Mouse (Mus musculus): ENCODE measurements around the gene Gramd4. TPM values are rescaled to one million over a fixed set of nuclear protein-coding genes. Genes with fewer than 3 reads are reported as not detected.
"Not testable (repeated sequence)": the region's sequence is repeated elsewhere in the genome, so short reads cannot be mapped to it uniquely, and the experiment has no call there.

Gramd4 gene
- polyA plus RNA-seq, 1 experiment = 18.9 TPM

DNA sequence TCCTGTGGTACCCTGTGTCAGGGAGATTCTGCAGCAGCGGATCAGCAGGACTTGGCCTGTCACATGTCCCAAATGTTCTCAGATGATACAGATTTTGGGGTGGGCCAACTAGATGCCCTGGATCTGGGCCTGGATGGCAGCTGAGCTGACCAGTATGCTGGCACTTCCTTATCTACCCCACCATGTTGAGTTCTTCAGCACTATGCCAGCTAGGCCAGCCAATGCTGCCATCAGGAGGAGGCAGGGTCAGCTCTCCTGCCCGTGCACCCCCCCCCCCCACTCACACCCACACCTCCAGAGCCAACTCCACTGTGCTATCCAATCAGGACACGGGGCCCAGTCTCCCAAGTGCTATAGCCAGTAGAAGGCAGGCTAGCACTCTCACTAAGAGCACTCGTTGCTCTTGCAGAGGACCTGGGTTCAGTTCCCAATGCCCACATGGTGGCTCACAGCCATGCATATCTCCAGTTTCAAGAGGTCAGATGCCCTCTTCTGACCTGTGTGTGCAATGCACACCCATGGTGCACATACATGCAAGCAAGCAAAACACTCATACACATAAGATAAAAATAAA lies 7.2 kb upstream of the Gramd4 start:
- no peak overlapping the region for H3K4me3 ChIP-seq (ENCODE audit: insufficient read depth, low read depth, low read length)
- H3K27ac ChIP-seq (ENCODE audit: insufficient read depth, low read depth, low read length) = no peak overlapping the region
- H3K36me3 ChIP-seq (ENCODE audit: control insufficient read depth, insufficient read depth, low read length) = no peaks in the 10 kb centered on the region
- no peaks in the 10 kb centered on the region for H3K27me3 ChIP-seq (replicated peaks; ENCODE audit: control insufficient read depth, insufficient read depth, low read length)
- 89% methylated on average over 4 of the region's 4 CpGs for WGBS
- TF ChIP-seq POLR2A (IDR thresholded peaks at IDR 0.05; ENCODE audit: low read depth, low read length) = no peak
- TF ChIP-seq CTCF (conservative IDR thresholded peaks at IDR 0.05; ENCODE audit: insufficient read depth, insufficient read length, low read depth, low read length) = no peak
- no peak for DNase-seq
- no peaks in the 10 kb centered on the region for H3K4me1 ChIP-seq (ENCODE audit: control insufficient read depth, insufficient read depth, low read length)

DNA sequence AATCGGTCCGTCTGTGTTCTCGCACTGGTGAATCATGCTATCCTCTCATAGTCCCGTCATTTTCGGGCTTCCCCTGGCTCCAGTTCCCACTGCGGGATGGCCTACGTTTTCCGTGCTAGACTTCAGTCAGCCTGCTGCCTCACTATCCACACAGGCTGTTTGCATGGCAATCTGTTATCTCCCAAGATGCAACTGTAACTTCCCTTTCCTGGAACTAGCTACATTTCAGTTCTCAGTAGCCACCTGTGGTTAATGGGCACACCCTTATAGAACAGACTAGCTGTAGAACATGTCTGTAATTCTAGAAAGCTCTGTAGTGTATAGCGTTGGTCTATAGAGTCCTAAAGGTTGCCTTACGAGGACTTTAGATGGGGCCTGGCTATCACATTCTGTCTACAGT lies 6.3 kb upstream of the Gramd4 start:
- no peak for TF ChIP-seq CTCF (conservative IDR thresholded peaks at IDR 0.05; ENCODE audit: insufficient read depth, insufficient read length, low read depth, low read length)
- no peak for TF ChIP-seq POLR2A (IDR thresholded peaks at IDR 0.05; ENCODE audit: low read depth, low read length)
- 85% methylated on average over 10 of the region's 10 CpGs for WGBS
- no peak overlapping the region for H3K4me3 ChIP-seq (ENCODE audit: insufficient read depth, low read depth, low read length)
- H3K36me3 ChIP-seq (ENCODE audit: control insufficient read depth, insufficient read depth, low read length) = no peaks in the 10 kb centered on the region
- H3K4me1 ChIP-seq (ENCODE audit: control insufficient read depth, insufficient read depth, low read length) = no peaks in the 10 kb centered on the region
- H3K27me3 ChIP-seq (replicated peaks; ENCODE audit: control insufficient read depth, insufficient read depth, low read length) = no peaks in the 10 kb centered on the region
- H3K27ac ChIP-seq (ENCODE audit: insufficient read depth, low read depth, low read length) = no peak overlapping the region
- no peak for DNase-seq

GRCm38 (mm10) chr15:86051878-86052478 lies 5.5 kb upstream of the Gramd4 start:
- peak; percentile 51 for DNase-seq
- TF ChIP-seq POLR2A (IDR thresholded peaks at IDR 0.05; ENCODE audit: low read depth, low read length) = no peak
- no peak for TF ChIP-seq CTCF (conservative IDR thresholded peaks at IDR 0.05; ENCODE audit: insufficient read depth, insufficient read length, low read depth, low read length)
- Histone ChIP-seq H3K4me1 (ENCODE audit: control insufficient read depth, insufficient read depth, low read length) (no peaks in the 10 kb centered on the region), H3K4me3 (ENCODE audit: insufficient read depth, low read depth, low read length) (no peak overlapping the region), H3K36me3 (ENCODE audit: control insufficient read depth, insufficient read depth, low read length) (no peaks in the 10 kb centered on the region), H3K27me3 (replicated peaks; ENCODE audit: control insufficient read depth, insufficient read depth, low read length) (no peaks in the 10 kb centered on the region), H3K27ac (ENCODE audit: insufficient read depth, low read depth, low read length) (no peak overlapping the region)
- WGBS = 37% methylated on average over 6 of the region's 6 CpGs

DNA sequence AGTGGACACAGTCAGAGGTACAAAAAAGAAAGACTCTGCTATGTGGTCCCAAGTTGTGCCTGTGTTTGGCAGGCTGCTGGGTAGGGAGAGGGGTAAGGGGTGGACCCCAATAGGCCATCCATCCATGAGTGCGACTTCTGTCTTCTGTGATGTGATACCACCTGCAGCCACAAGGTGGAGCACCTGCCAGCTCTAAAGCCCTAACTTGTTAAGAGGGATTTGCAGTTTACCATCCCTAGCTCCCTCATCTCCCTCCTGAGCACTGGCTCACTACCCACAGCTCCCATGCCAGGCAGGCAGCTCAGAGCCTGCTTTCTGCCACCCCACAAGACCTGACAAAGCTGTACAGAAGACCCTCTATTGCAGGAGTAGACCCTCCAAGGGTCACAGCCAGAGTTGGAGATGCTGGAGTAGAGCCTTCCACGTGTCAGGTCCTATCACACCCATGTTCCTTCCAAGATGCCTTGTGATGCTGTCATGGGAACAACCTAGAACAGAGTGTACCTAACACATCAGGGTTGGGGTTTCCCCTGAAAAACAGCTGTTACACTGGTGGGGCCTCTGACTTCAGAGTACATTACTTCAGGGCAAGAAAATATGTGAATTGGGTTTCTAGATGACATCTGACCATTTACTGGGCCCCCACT lies 3.5 kb upstream of the Gramd4 start:
- DNase-seq = peak; percentile 81
- Histone ChIP-seq H3K4me3 (ENCODE audit: insufficient read depth, low read depth, low read length) (no peak overlapping the region), H3K27me3 (replicated peaks; ENCODE audit: control insufficient read depth, insufficient read depth, low read length) (no peaks in the 10 kb centered on the region), H3K27ac (ENCODE audit: insufficient read depth, low read depth, low read length) (no peak overlapping the region), H3K36me3 (ENCODE audit: control insufficient read depth, insufficient read depth, low read length) (no peaks in the 10 kb centered on the region), H3K4me1 (ENCODE audit: control insufficient read depth, insufficient read depth, low read length) (peaks cover 3% of the 10 kb centered on the region; the same call in 1 of the 2 replicates)
- TF ChIP-seq POLR2A (IDR thresholded peaks at IDR 0.05; ENCODE audit: low read depth, low read length) (no peak), CTCF (conservative IDR thresholded peaks at IDR 0.05; ENCODE audit: insufficient read depth, insufficient read length, low read depth, low read length) (peak; percentile 96)
- WGBS = 36% methylated on average over 2 of the region's 2 CpGs

DNA sequence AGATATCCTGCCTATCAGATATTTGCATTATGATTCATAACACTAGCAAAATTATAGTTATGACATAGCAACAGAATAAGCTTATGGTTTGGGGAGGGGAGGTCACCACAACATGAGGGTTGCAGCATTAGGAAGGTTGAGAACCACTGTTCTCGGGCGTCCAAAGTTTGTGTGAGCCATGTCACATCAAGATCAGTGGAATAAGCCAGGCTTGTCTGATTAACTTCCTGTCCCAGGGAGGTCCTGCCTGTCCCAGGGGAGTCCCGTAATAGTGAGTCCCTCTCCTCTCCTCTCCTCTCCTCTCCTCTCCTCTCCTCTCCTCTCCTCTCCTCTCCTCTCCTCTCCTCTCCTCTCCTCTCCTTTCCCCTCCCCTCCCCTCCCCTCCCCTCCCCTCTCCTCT lies 2.6 kb upstream of the Gramd4 start:
- DNase-seq; H3K36me3 ChIP-seq (ENCODE audit: control insufficient read depth, insufficient read depth, low read length); H3K27ac ChIP-seq (ENCODE audit: insufficient read depth, low read depth, low read length); H3K27me3 ChIP-seq (replicated peaks; ENCODE audit: control insufficient read depth, insufficient read depth, low read length); H3K4me3 ChIP-seq (ENCODE audit: insufficient read depth, low read depth, low read length); H3K4me1 ChIP-seq (ENCODE audit: control insufficient read depth, insufficient read depth, low read length): not testable (repeated sequence)
- WGBS = 67% methylated on average over 3 of the region's 3 CpGs

GRCm38 (mm10) chr15:86056221-86056760 lies 1.2 kb upstream of the Gramd4 start:
- TF ChIP-seq CTCF (conservative IDR thresholded peaks at IDR 0.05; ENCODE audit: insufficient read depth, insufficient read length, low read depth, low read length) = no peak
- no peak for TF ChIP-seq POLR2A (IDR thresholded peaks at IDR 0.05; ENCODE audit: low read depth, low read length)
- 70% methylated on average over 5 of the region's 5 CpGs for WGBS
- no peaks in the 10 kb centered on the region for H3K27me3 ChIP-seq (replicated peaks; ENCODE audit: control insufficient read depth, insufficient read depth, low read length)
- no peaks in the 10 kb centered on the region for H3K36me3 ChIP-seq (ENCODE audit: control insufficient read depth, insufficient read depth, low read length)
- no peak overlapping the region for H3K27ac ChIP-seq (ENCODE audit: insufficient read depth, low read depth, low read length)
- no peak overlapping the region for H3K4me3 ChIP-seq (ENCODE audit: insufficient read depth, low read depth, low read length)
- peak; percentile 60 for DNase-seq
- peaks cover 13% of the 10 kb centered on the region; the same call in 1 of the 2 replicates for H3K4me1 ChIP-seq (ENCODE audit: control insufficient read depth, insufficient read depth, low read length)

GRCm38 (mm10) chr15:86057908-86058307 lies 413 bp downstream of the Gramd4 start:
- Histone ChIP-seq H3K36me3 (ENCODE audit: control insufficient read depth, insufficient read depth, low read length) (no peaks in the 10 kb centered on the region), H3K27ac (ENCODE audit: insufficient read depth, low read depth, low read length) (no peak overlapping the region), H3K4me1 (ENCODE audit: control insufficient read depth, insufficient read depth, low read length) (peaks cover 15% of the 10 kb centered on the region; the same call in 1 of the 2 replicates), H3K4me3 (ENCODE audit: insufficient read depth, low read depth, low read length) (peak overlapping the region; percentile 46; the same call in 1 of the 2 replicates), H3K27me3 (replicated peaks; ENCODE audit: control insufficient read depth, insufficient read depth, low read length) (no peaks in the 10 kb centered on the region)
- 32% methylated on average over 7 of the region's 7 CpGs for WGBS
- DNase-seq = no peak
- TF ChIP-seq CTCF (conservative IDR thresholded peaks at IDR 0.05; ENCODE audit: insufficient read depth, insufficient read length, low read depth, low read length) = no peak
- TF ChIP-seq POLR2A (IDR thresholded peaks at IDR 0.05; ENCODE audit: low read depth, low read length) = no peak
